Mouse (Mus musculus): Measurements from ENCODE around the gene Lhx8.

Gene Lhx8

GRCm38 (mm10) chr3:154330181-154331002, at the start of gene Lhx8:
Lhx8 (minus strand) TSS chr3:154330659.
- no peak for DNase-seq (ENCODE audit: low read depth, low spot score)

GRCm38 (mm10) chr3:154373536-154373935, 43.1 kb upstream of the Lhx8 start:
- no peak for DNase-seq (ENCODE audit: low read depth, low spot score)

- no peak for DNase-seq (ENCODE audit: low read depth, low spot score)
Observed at GRCm38 (mm10) chr3:154372688-154373087, 42.2 kb upstream of the Lhx8 start.

DNA sequence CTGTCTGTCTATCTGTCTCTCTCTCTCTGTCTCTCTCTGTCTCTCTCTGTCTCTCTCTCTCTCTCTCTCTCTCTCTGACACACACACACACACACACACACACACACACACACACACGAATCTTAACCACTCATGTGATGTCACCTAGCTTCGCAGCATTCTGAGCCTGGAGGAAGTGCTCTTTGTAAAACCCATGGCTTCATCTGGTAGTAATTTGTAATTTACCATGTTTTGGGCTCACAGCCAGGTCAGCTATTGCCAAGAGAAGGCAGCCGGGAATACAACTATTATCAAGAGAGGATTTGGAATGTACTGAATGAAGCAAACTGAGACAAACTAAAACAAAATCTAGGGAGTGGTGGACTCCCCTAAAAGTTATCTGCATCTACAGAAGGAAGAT, 36.9 kb upstream of the Lhx8 start:
- DNase-seq (ENCODE audit: low read depth, low spot score) = no peak

GRCm38 (mm10) chr3:154364604-154365209, 34.2 kb upstream of the Lhx8 start:
- peak; percentile 1 for DNase-seq (ENCODE audit: low read depth, low spot score)

DNA sequence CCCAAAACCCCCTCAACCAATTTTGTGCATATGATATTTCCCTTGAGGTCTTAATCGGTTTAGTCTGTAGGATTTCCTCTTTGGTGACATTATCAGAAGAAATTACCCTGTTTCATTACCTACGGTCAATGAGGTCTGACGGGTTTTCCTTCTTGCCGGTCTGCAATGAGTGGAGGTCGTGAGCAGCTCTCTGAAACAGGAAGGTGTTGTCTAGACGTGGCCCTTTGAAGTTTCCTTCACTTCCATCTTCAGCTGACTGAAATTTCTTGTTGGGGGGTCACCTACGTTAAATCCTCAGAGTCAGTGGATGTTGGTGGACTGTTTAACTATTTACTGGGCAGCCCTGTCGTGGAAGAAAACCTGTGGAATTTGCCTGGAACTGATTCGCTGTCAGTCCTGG, 33.0 kb upstream of the Lhx8 start:
- DNase-seq (ENCODE audit: low read depth, low spot score) = no peak

DNA sequence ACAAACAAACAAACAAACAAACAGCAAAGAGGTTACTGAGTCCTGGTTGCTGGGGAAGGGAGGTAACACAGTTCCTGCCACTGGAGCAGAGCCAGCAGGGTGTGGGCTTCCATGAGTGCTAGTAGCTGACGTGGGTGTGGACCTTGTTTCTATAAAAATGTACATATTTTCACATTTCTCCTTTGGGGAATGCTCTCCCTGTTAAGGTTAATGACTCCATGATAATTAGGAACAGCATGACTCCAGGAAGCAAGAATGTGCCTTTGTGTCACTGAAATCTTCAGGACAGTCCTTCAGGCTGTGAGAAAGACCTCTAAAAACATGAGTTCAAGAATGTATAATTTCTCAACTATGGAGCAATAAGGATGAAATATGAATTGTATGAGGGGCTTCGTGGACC, 28.8 kb upstream of the Lhx8 start:
- DNase-seq (ENCODE audit: low read depth, low spot score) = no peak

- DNase-seq (ENCODE audit: low read depth, low spot score) = no peak
Observed at GRCm38 (mm10) chr3:154340294-154340914, 9.9 kb upstream of the Lhx8 start.

GRCm38 (mm10) chr3:154339649-154340260, 9.3 kb upstream of the Lhx8 start:
- no peak for DNase-seq (ENCODE audit: low read depth, low spot score)

DNA sequence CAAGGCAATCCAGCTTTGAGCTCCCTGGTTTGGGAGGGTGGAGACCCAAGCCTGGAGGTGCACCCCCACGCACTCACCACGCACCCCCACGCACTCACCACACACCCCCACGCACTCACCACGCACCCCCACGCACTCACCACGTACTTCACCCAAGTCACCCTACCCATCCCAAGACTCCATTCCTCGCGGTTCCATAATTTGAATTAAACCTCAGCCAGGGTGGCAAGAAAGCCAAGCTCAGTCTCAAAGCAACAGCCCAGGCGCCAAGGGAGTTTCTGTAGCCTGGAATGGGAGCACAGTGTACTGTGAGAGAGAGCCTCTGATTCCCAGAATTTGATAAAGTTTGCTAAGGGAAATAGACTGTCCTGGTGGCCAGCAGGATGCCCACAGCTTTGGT, 4.3 kb upstream of the Lhx8 start:
- no peak for DNase-seq (ENCODE audit: low read depth, low spot score)

GRCm38 (mm10) chr3:154333401-154333999, 3.0 kb upstream of the Lhx8 start:
- DNase-seq (ENCODE audit: low read depth, low spot score) = no peak

DNA sequence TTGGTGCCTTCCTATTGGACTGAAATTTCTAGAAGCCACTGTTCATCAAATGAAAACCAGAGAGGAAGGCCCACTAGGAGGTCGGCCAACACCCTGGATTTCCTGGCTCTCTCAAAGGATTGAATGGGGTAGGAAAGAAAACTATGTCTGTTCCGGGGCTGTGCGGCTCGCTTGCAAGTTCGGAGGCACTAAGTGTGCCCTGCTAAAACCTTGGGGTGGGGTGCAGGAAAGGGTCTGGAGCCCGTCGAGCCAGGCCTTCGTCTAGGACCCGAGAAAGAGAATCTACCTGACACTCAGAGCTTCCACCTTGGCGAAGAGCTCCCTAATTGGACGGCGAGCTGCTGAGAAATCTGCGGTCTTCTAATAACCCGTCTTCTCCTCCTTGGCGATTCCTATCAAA, 2.5 kb upstream of the Lhx8 start:
- no peak for DNase-seq (ENCODE audit: low read depth, low spot score)

DNA sequence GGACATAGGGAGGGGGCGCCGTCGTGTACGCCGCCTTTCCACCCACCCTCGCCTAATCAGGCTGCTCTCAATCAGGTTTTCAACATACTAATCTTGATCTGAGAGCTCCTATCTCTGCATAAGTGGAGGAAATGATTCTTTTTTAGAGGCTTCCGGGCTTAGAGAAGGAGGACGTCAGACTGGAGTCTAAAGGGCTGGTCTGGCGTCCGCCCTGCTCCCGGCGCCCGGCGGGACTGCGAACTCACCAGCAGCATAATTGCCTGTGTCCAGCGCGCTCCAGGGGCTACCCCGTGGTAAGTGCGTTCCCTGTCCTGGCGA, 1.7 kb upstream of the Lhx8 start:
- no peak for DNase-seq (ENCODE audit: low read depth, low spot score)

DNA sequence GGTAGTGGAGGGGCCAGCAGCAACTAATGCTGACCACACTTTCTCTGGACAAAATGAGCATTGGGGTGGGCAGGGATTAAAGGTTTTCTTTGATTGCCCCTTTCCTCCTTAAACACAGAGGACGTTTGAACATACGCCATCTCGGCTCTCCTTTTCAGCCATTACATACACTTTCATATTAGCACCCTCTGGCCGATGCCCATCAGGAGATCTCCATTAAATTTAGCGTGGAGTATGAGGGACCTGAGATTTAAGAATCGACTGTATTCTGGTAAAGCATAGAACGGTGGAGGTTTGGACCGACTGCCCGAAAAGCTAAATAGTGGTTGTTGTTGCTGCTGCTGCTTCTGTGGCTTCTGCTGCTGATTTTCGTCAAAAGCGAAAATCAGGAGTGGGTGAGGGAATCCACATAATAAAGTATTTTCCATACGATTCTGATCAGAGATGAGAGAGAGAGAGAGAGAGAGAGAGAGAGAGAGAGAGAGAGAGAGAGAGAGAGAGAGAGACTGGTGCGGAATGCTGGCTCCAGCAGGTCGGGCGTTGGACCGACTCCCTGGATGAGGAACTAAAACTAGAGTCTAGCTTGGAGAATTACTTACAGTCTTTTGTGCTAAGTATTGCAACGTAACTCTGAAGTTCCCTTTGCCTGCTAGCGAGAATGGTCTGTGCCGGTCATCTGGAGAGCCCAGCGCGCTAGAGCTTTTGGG, 1.2 kb upstream of the Lhx8 start:
- DNase-seq (ENCODE audit: low read depth, low spot score) = no peak

DNA sequence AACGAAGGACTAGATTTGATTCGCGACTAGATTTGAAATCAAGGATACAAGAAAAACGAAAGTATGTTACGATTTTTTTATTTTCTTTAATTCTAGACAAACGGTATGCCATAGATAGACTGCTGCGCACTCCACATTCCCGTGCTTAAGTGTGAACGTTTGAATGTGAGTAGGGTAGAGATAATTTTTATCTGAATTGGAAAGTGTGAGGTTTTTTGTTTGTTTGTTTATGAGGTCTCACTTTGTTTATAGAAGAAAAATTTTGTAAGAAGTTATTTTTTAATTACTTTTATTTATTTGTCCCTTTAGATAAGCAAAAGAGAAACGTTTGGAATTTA, 513 bp upstream of the Lhx8 start:
- no peak for DNase-seq (ENCODE audit: low read depth, low spot score)

DNA sequence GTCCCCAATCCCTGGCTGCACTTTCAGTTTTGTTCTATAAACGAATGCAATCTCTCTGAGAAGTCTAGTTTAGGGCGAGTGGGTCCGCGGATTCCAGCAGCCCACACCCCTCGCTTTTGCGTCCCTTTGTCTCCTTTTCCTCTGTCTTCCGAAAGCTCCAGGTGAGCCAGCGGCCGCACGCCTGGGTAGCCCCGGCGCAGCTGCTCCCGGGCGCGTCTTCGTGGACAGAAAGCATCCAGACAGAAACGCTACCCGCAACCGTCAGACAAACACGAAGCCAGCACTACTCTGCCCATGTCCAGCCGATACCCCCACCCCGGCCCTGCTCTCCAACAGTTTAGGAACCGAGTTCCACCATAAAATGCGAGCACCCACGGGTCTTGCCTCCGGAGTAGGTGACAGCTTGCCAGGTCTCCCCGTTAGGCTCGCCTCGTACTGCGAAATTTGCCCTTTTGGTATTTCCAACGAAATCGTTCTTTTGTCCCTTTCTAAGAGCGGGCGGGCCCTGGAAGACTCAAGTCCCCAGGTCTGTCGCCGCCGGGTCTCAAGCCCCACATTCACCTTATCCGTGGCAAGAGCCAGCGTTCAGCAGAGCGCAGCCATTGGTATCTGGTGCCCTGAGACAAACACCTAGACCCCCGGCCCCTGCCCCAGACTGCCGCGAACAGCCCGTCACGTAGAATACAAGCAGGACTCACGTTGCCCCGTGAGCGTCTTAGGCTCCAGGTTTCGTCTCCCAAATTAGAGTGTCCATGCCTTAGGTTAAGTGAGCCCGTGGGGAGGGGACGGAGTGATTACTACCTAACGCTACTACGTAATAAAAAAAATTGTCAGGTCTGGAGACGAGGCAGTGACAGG, 907 bp downstream of the Lhx8 start:
- DNase-seq (ENCODE audit: low read depth, low spot score) = no peak

DNA sequence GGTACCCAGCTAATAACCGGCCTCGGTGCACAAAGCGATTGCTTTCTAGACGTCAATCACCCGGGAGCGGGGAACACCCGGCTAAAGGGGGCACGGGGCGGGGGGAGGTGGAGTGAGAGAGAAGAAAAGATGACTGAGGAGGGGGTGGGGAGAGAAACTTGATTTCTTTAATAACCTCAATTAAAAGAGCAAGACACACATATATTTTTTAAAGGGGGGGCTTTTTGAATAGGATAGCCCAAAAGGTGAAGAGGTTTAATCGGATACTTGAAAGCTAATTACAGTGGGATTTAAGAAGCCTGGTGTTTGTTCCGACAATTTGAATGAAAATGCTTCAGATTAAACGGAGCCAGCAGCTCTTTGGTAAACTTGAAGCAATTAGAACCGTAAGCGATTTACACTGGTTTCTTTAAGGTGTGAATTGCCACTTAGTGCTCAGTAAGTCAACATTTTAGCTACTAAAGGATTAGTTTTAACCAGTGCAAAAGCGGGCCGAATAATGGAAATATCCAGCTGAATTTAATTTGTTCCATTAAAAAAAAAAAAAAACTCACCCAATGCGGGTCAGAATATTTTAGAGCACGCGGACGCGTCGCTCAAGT, 1.6 kb downstream of the Lhx8 start:
- no peak for DNase-seq (ENCODE audit: low read depth, low spot score)

- DNase-seq (ENCODE audit: low read depth, low spot score) = no peak
Observed at GRCm38 (mm10) chr3:154327883-154328720, 2.4 kb downstream of the Lhx8 start.

- no peak for DNase-seq (ENCODE audit: low read depth, low spot score)
Observed at GRCm38 (mm10) chr3:154327110-154327882, 3.2 kb downstream of the Lhx8 start.

All from CD4-positive, CD25-positive, alpha-beta regulatory T cell, adult 2 months (primary cell).